Mouse (Mus musculus): ENCODE measurements around the gene Cnih1. TPM values are rescaled to one million over a fixed set of nuclear protein-coding genes. Genes with fewer than 3 reads are reported as not detected.
"Not testable (repeated sequence)": the region's sequence is repeated elsewhere in the genome, so short reads cannot be mapped to it uniquely, and the experiment has no call there.

The Cnih1 gene
- polyA plus RNA-seq, 1 experiment from 2014 or later: 176 TPM

GRCm38 (mm10) chr14:46754371-46754770, 33.8 kb downstream of the Cnih1 start:
- not testable (repeated sequence) for H3K4me2 ChIP-seq (ENCODE audit: low read depth, low read length); H3K9me3 ChIP-seq (replicated peaks; ENCODE audit: control insufficient read depth, low read length); H3K4me3 ChIP-seq (replicated peaks; ENCODE audit: low read length); H3K4me1 ChIP-seq (ENCODE audit: control insufficient read depth, insufficient read depth, low read length); H3K36me3 ChIP-seq (ENCODE audit: control insufficient read depth, insufficient read depth, low read length); H3K9ac ChIP-seq (ENCODE audit: low read length); H3K27me3 ChIP-seq (ENCODE audit: control insufficient read depth, insufficient read depth, low read length); ATAC-seq (ENCODE audit: insufficient read depth, low FRiP score); H3K27ac ChIP-seq (ENCODE audit: low read length)
- whole genome bisulfite sequencing: 70% methylated on average over 8 of the region's 10 CpGs

- no peaks in the 10 kb centered on the region for H3K4me1 ChIP-seq (ENCODE audit: control insufficient read depth, insufficient read depth, low read length)
- no peak overlapping the region for H3K27ac ChIP-seq (ENCODE audit: low read length)
- WGBS: 89% methylated on average over 8 of the region's 8 CpGs
- no peaks in the 10 kb centered on the region for H3K9me3 ChIP-seq (replicated peaks; ENCODE audit: control insufficient read depth, low read length)
- H3K27me3 ChIP-seq (ENCODE audit: control insufficient read depth, insufficient read depth, low read length): no peaks in the 10 kb centered on the region
- no peak overlapping the region for H3K4me2 ChIP-seq (ENCODE audit: low read depth, low read length)
- H3K9ac ChIP-seq (ENCODE audit: low read length): no peak overlapping the region
- no peak overlapping the region for H3K4me3 ChIP-seq (replicated peaks; ENCODE audit: low read length)
- no peak for ATAC-seq (ENCODE audit: insufficient read depth, low FRiP score)
- no peaks in the 10 kb centered on the region for H3K36me3 ChIP-seq (ENCODE audit: control insufficient read depth, insufficient read depth, low read length)
These were observed 42.8 kb downstream of the Cnih1 start for GRCm38 (mm10) chr14:46745413-46745812.

DNA sequence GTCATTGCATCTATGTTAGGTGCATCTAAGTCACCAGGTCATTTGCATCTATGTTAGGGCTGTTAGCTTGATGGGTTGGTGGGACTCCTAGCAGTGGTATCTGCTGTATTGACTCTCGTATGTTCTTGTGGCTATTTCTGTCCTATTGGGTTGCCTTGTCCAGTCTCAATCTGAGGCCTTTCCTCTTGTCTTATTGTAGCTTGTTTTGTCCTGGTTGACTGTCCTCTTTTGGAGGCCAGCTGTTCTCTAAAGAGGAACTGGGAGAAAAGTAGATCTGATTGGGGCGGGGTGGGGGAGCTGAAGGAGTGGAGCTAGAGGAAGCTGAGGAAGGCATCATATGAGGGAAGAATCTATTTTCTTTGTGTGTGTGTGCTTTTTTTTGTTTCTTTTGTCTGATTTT, 45.5 kb downstream of the Cnih1 start:
- Histone ChIP-seq H3K9me3 (replicated peaks; ENCODE audit: control insufficient read depth, low read length) (no peaks in the 10 kb centered on the region), H3K4me1 (ENCODE audit: control insufficient read depth, insufficient read depth, low read length) (no peaks in the 10 kb centered on the region), H3K4me2 (ENCODE audit: low read depth, low read length) (no peak overlapping the region), H3K36me3 (ENCODE audit: control insufficient read depth, insufficient read depth, low read length) (no peaks in the 10 kb centered on the region), H3K27me3 (ENCODE audit: control insufficient read depth, insufficient read depth, low read length) (no peaks in the 10 kb centered on the region), H3K4me3 (replicated peaks; ENCODE audit: low read length) (no peak overlapping the region), H3K9ac (ENCODE audit: low read length) (no peak overlapping the region), H3K27ac (ENCODE audit: low read length) (no peak overlapping the region)
- ATAC-seq (ENCODE audit: insufficient read depth, low FRiP score): no peak
- 94% methylated on average over 2 of the region's 2 CpGs for WGBS

DNA sequence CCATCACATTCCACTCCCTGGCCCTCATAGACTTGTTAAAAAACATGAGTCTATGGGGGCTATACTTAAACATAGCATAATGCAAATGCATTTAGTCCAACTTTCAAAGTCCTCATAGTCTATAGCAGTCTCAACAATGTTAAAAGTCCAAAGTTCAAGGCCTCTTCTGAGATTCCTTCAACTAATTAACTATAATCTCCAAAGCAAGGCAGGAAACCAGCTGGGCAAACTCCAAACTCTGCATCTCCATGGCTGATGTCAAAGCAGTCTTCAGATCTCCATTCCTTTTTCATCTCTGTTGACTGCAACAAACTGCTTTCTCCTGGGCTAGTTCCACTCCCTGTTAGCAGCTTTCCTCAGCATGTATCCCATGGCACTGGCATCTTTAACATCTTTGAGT, 50.9 kb downstream of the Cnih1 start:
- H3K27me3 ChIP-seq (ENCODE audit: control insufficient read depth, insufficient read depth, low read length); H3K27ac ChIP-seq (ENCODE audit: low read length); H3K4me2 ChIP-seq (ENCODE audit: low read depth, low read length); H3K36me3 ChIP-seq (ENCODE audit: control insufficient read depth, insufficient read depth, low read length); ATAC-seq (ENCODE audit: insufficient read depth, low FRiP score); H3K9me3 ChIP-seq (replicated peaks; ENCODE audit: control insufficient read depth, low read length); H3K4me1 ChIP-seq (ENCODE audit: control insufficient read depth, insufficient read depth, low read length); H3K4me3 ChIP-seq (replicated peaks; ENCODE audit: low read length); H3K9ac ChIP-seq (ENCODE audit: low read length): not testable (repeated sequence)

DNA sequence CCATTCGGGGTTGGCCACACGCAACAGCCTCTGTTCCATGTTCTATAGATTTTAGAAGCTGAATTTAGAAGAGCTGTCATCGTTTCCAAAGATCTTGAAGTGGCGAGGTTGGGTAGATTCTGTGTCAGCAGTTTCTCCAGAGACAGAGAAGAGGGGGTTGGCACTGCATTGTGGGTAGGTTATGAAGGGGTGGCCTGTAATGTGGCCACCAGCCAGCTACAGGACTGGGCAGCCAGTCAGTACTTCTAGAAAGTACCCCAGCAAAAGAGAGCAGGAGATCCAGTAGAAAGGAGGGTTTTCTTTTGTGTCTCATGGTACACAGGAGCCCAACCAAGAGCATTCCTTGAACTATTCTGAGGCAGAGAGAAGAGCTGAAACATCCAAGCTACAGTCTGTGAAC, 51.8 kb downstream of the Cnih1 start:
- H3K4me3 ChIP-seq (replicated peaks; ENCODE audit: low read length): no peak overlapping the region
- H3K36me3 ChIP-seq (ENCODE audit: control insufficient read depth, insufficient read depth, low read length): no peaks in the 10 kb centered on the region
- H3K9ac ChIP-seq (ENCODE audit: low read length): no peak overlapping the region
- 89% methylated on average over 4 of the region's 4 CpGs for WGBS
- no peak overlapping the region for H3K4me2 ChIP-seq (ENCODE audit: low read depth, low read length)
- no peaks in the 10 kb centered on the region for H3K4me1 ChIP-seq (ENCODE audit: control insufficient read depth, insufficient read depth, low read length)
- H3K9me3 ChIP-seq (replicated peaks; ENCODE audit: control insufficient read depth, low read length): no peaks in the 10 kb centered on the region
- H3K27me3 ChIP-seq (ENCODE audit: control insufficient read depth, insufficient read depth, low read length): no peaks in the 10 kb centered on the region
- no peak overlapping the region for H3K27ac ChIP-seq (ENCODE audit: low read length)
- no peak for ATAC-seq (ENCODE audit: insufficient read depth, low FRiP score)

DNA sequence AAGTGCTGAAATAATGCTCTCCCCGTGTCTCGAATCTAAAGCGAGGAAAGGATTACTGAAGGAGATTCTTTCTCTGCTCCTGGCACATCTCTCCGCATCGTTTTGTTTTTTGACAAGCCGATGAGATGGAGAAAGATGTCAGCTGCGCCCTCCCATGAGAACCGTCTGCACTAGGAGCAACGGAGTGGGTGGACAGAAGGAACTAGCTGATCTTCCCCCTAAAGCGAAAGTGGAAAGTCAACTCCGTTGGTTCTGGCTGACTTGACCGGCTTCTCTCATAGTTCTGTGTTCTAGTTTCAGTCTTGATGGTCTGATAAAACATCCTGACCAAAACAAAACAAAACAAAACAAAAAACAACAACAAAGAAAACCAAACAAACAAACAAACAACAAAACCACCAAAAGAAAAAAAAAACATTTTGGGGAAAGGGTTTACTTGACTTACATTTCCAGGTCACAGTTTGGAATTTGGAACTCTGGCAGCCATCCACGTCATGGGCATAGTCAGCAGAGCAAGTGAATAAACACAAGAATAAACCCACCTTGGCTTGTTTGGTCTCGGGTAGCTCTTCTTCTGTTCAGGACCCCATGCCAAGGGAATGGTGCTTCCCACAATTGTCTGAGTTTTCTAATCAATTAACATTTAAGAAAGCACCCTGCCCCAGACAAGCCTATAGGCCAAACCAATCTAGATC, 53.3 kb downstream of the Cnih1 start:
- Histone ChIP-seq H3K27me3 (ENCODE audit: control insufficient read depth, insufficient read depth, low read length) (no peaks in the 10 kb centered on the region), H3K36me3 (ENCODE audit: control insufficient read depth, insufficient read depth, low read length) (no peaks in the 10 kb centered on the region), H3K9ac (ENCODE audit: low read length) (no peak overlapping the region), H3K27ac (ENCODE audit: low read length) (no peak overlapping the region), H3K4me2 (ENCODE audit: low read depth, low read length) (no peak overlapping the region), H3K4me1 (ENCODE audit: control insufficient read depth, insufficient read depth, low read length) (no peaks in the 10 kb centered on the region), H3K4me3 (replicated peaks; ENCODE audit: low read length) (no peak overlapping the region), H3K9me3 (replicated peaks; ENCODE audit: control insufficient read depth, low read length) (no peaks in the 10 kb centered on the region)
- 82% methylated on average over 14 of the region's 14 CpGs for WGBS
- no peak for ATAC-seq (ENCODE audit: insufficient read depth, low FRiP score)

DNA sequence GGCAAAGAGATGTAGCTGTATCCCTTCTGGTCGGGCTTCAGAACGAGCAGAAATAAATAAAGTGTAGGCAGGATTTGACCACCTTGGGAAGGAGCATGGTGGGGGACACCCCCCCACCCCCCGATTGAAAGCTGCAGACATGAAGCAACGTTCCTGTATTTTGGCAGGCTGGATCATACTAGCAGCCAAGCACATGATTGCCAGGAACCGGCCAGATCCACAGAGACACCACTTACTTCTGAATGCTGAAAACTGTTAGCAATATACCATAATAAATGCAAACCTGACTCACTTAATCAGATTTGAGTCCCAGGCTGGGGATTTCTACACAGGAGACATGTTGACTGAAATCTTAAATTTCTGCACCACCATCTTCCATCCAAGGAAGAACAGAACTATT, 53.9 kb downstream of the Cnih1 start:
- Histone ChIP-seq H3K9ac (ENCODE audit: low read length) (no peak overlapping the region), H3K36me3 (ENCODE audit: control insufficient read depth, insufficient read depth, low read length) (no peaks in the 10 kb centered on the region), H3K27ac (ENCODE audit: low read length) (no peak overlapping the region), H3K9me3 (replicated peaks; ENCODE audit: control insufficient read depth, low read length) (no peaks in the 10 kb centered on the region), H3K27me3 (ENCODE audit: control insufficient read depth, insufficient read depth, low read length) (no peaks in the 10 kb centered on the region), H3K4me3 (replicated peaks; ENCODE audit: low read length) (no peak overlapping the region), H3K4me2 (ENCODE audit: low read depth, low read length) (no peak overlapping the region), H3K4me1 (ENCODE audit: control insufficient read depth, insufficient read depth, low read length) (no peaks in the 10 kb centered on the region)
- 59% methylated on average over 5 of the region's 5 CpGs for WGBS
- ATAC-seq (ENCODE audit: insufficient read depth, low FRiP score): no peak

DNA sequence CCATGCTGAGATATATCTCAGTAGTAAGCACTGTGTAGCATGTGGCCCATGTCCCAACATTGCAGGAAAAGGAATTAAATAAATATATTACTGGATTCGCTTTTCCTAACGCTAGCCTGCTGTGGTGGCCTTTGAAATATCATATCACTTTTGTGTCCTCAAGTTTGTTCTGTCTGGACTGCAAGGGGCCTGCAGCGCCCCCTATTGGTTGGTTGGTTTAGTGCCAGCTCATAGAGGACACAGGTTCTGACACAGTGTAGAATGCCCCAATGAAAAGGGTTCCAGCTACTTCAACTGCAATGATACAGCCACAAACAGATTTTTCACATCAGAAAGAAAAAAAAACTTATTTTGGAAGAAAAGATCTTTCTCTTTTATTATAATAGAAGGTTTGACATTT, 62.5 kb downstream of the Cnih1 start:
- H3K27ac ChIP-seq (ENCODE audit: low read length): no peak overlapping the region
- WGBS: 53% methylated on average over 3 of the region's 3 CpGs
- no peaks in the 10 kb centered on the region for H3K36me3 ChIP-seq (ENCODE audit: control insufficient read depth, insufficient read depth, low read length)
- no peak overlapping the region for H3K4me3 ChIP-seq (replicated peaks; ENCODE audit: low read length)
- no peaks in the 10 kb centered on the region for H3K27me3 ChIP-seq (ENCODE audit: control insufficient read depth, insufficient read depth, low read length)
- no peak overlapping the region for H3K9ac ChIP-seq (ENCODE audit: low read length)
- no peaks in the 10 kb centered on the region for H3K9me3 ChIP-seq (replicated peaks; ENCODE audit: control insufficient read depth, low read length)
- no peak overlapping the region for H3K4me2 ChIP-seq (ENCODE audit: low read depth, low read length)
- no peaks in the 10 kb centered on the region for H3K4me1 ChIP-seq (ENCODE audit: control insufficient read depth, insufficient read depth, low read length)
- no peak for ATAC-seq (ENCODE audit: insufficient read depth, low FRiP score)
